Mouse (Mus musculus): ENCODE data around the gene Krt77.

- TF ChIP-seq CHD2 (IDR thresholded peaks at IDR 0.05; ENCODE audit: low read depth, low read length): no peak
- no peak for TF ChIP-seq ZC3H11A (IDR thresholded peaks at IDR 0.05; ENCODE audit: borderline replicate concordance, low read depth, low read length)
- no peak for TF ChIP-seq ZNF384 (IDR thresholded peaks at IDR 0.05; ENCODE audit: low read depth, low read length)
- TF ChIP-seq MAFK (IDR thresholded peaks at IDR 0.05; ENCODE audit: insufficient read depth, low read depth, low read length): no peak
- no peak for TF ChIP-seq HCFC1 (IDR thresholded peaks at IDR 0.05; ENCODE audit: borderline replicate concordance, insufficient read depth, low read length)
Measured at GRCm38 (mm10) chr15:101859735-101860170, 9.8 kb downstream of the Krt77 start.

Measured in ES-E14 (cell line).